Mouse (Mus musculus) stomach, embryonic 16.5 days (tissue): ENCODE measurements at regions not wholly inside any gene's neighbourhood (a gene's known extent, or its start where the extent isn't known, plus 50 kb on each side); places are given as distances from the start of the nearest gene placed in this dataset.

ENCODE experiments used
- ATAC-seq: fragments of 200-750 bp; cut with Nextera tagmentation; 2 replicates; pipeline ENCODE4 v1.8.0; 2017; ENCODE audit warnings: moderate number of reproducible peaks, moderate TSS enrichment; ENCODE audit not compliant: insufficient read depth, low FRiP score
- H3K27ac ChIP-seq: fragments of 300-500 bp; sonication (generic); 2 replicates; pipeline ENCODE4 v1.5.1; 2014; ENCODE audit warnings: low read length
- H3K27me3 ChIP-seq: fragments of 300-500 bp; sonication (generic); 2 replicates; pipeline ENCODE4 v1.6.1; 2014; ENCODE audit warnings: low read length, control low read depth, mixed read lengths; ENCODE audit not compliant: control insufficient read depth, insufficient read depth
- H3K36me3 ChIP-seq: fragments of 300-500 bp; sonication (generic); 2 replicates; pipeline ENCODE4 v1.6.1; 2014; ENCODE audit warnings: low read length; ENCODE audit not compliant: control insufficient read depth, insufficient read depth
- H3K4me1 ChIP-seq: fragments of 300-500 bp; sonication (generic); 2 replicates; pipeline ENCODE4 v1.6.1; 2014; ENCODE audit warnings: low read length, control low read depth, mixed read lengths; ENCODE audit not compliant: control insufficient read depth, insufficient read depth
- H3K4me2 ChIP-seq: fragments of 300-500 bp; sonication (generic); 2 replicates; pipeline ENCODE4 v1.6.1; 2014; ENCODE audit warnings: low read depth, low read length, mixed read lengths
- H3K4me3 ChIP-seq: fragments of 300-500 bp; sonication (generic); replicated peaks from 2 replicates; pipeline ENCODE4 v1.5.1; 2014; ENCODE audit warnings: mild to moderate bottlenecking, low read length
- H3K9ac ChIP-seq: fragments of 300-500 bp; sonication (generic); 2 replicates; pipeline ENCODE4 v1.6.1; 2014; ENCODE audit warnings: low read length
- H3K9me3 ChIP-seq: fragments of 300-500 bp; sonication (generic); replicated peaks from 2 replicates; pipeline ENCODE4 v1.6.1; 2016; ENCODE audit warnings: low read length, control low read depth; ENCODE audit not compliant: control insufficient read depth
- WGBS: fragments of 180-500 bp; shearing (Covaris S2); extraction: QIAGEN DNeasy Blood & Tissue Kit; methylation state at CpG from one replicate; pipeline ENCODE4 v1.1.7; 2014; 5-methylcytosine and 5-hydroxymethylcytosine counted together

DNA sequence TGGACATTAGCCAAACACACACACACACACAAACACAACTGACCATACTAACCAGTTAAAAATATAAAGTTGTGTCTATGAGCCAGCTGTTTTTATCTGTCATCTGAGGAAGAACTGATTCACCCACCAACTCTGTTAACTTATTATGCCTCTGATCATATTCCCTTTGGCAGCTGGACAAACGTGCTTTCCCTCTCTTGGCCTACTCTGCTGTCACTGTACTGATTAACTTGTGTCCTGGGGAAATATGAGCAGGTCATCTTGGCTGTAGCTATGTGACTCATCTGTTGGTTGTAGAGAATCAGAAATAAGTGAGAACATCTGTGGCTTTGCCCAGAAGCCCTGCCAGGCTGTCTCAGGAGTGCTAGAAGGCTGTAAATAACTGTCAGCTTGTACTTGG, 210.9 kb upstream of the Gm11232 start:
- Histone ChIP-seq H3K4me2 (no peak overlapping the region), H3K27ac (no peak overlapping the region), H3K4me3 (no peak overlapping the region), H3K4me1 (no peaks in the 10 kb centered on the region), H3K9ac (no peak overlapping the region), H3K9me3 (no peaks in the 10 kb centered on the region), H3K27me3 (no peaks in the 10 kb centered on the region), H3K36me3 (no peaks in the 10 kb centered on the region)
- WGBS, result 30% methylated on average over 1 of the region's 1 CpGs
- ATAC-seq, result no peak

DNA sequence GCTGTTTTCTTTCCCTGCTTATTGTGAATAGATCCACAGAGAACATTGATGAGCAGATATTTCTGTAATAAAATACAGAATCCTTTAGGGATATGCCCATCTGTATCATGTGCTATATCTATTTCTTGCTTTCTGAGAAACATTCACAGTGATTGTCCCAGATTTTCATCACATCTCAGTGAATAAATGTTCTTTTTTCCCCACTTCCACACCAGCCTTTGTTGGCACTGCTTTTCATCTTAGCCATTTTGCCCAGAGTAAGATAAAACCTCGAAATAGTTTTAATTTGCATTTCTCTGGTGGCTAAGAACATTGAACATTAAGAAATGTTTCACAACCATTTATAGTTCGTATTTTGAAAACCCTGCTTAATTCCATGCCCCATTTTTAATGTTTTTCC, 195.7 kb upstream of the Gm11232 start:
- WGBS, result 72% methylated on average over 2 of the region's 2 CpGs
- no peak for ATAC-seq

DNA sequence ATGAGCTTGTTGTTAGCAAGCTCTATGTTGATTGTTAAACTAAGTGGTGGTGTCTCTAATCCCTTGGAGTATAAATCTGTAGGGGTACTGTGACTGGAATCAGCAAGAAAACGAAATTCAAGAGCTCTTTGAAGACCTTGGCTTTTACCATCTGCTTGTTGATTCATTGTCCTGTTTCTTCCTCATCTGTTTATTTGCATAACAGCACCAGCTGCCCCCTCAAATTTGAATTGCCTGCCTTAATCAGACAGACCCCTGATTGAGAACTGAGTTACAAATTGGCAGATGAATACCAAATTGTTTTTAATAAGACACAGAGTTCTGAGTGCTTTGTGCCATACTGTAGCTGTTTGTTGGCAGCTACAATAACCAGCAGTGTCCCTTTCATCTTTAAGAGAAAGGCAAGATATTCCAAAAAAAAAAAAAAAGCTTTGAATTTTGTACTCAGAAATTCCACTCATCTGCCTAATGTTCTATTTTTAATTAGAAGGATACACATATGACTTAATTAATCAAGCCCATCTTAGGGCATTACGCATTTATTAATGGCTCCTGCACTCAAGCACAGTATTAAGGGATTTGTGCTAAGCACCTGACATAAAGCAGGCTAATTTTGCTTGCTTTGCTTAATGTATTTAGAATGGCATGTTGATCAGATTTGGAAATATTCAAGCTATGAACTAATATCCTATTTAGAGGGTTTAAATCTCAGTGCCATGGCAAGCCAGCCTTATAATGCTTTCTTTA, 175.6 kb upstream of the Gm11232 start:
- Histone ChIP-seq H3K4me2 (no peak overlapping the region), H3K27me3 (no peaks in the 10 kb centered on the region), H3K4me3 (no peak overlapping the region), H3K27ac (no peak overlapping the region), H3K4me1 (no peaks in the 10 kb centered on the region), H3K9ac (no peak overlapping the region), H3K9me3 (no peaks in the 10 kb centered on the region), H3K36me3 (no peaks in the 10 kb centered on the region)
- no peak for ATAC-seq
- WGBS, result 55% methylated on average over 2 of the region's 2 CpGs

More for the DNA sequence above, 195.7 kb upstream of the Gm11232 start:
- H3K27ac ChIP-seq, result no peak overlapping the region
- no peak overlapping the region for H3K4me3 ChIP-seq
- H3K9me3 ChIP-seq, result no peaks in the 10 kb centered on the region
- H3K27me3 ChIP-seq, result no peaks in the 10 kb centered on the region
- no peak overlapping the region for H3K4me2 ChIP-seq
- no peaks in the 10 kb centered on the region for H3K36me3 ChIP-seq
- no peaks in the 10 kb centered on the region for H3K4me1 ChIP-seq
- H3K9ac ChIP-seq, result no peak overlapping the region

DNA sequence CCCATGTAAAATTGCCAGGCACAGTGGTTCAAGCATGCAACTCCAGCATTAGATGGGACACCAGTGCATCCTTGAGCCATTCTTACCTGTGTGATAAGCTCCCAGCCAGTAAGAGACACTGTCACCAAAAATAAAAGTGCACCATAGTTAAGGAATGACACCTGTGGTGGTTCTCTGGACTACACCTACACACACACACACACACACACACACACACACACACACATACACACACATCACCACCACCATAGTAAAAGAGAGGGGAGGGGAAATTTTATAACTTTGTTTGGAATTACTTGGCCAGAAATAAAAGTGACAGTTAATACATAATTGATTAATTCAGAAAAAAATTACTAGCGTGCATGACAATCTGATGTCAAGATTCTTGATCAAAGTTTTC, 175.1 kb upstream of the Gm11232 start:
- Histone ChIP-seq H3K4me1 (no peaks in the 10 kb centered on the region), H3K4me2 (no peak overlapping the region), H3K4me3 (no peak overlapping the region), H3K36me3 (no peaks in the 10 kb centered on the region), H3K27me3 (no peaks in the 10 kb centered on the region), H3K9me3 (no peaks in the 10 kb centered on the region), H3K27ac (no peak overlapping the region), H3K9ac (no peak overlapping the region)
- ATAC-seq, result no peak
- WGBS, result 80% methylated on average over 1 of the region's 1 CpGs

DNA sequence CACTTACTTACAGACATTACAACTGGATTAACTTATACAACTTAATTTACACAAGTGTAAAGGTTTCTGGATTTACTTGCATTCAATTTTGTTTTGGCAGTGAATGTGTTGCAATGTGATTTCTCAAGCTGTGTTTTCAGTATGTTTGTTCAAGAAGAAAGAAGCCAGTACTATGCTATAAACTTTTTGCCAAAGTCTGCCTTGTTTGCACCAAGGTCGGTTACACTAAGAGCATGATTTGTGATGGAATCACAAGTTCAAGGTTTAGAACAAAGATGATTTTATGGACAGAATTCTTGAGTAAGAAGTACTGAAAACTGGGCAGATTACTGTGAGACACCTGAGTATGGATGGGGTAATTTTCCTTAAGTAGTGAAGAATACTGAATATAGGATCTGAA, 153.8 kb upstream of the Gm11232 start:
- Histone ChIP-seq H3K27ac (no peak overlapping the region), H3K9me3 (no peaks in the 10 kb centered on the region), H3K9ac (no peak overlapping the region), H3K4me3 (no peak overlapping the region), H3K36me3 (no peaks in the 10 kb centered on the region), H3K4me1 (no peaks in the 10 kb centered on the region), H3K4me2 (no peak overlapping the region), H3K27me3 (no peaks in the 10 kb centered on the region)
- no peak for ATAC-seq
- 61% methylated on average over 1 of the region's 1 CpGs for WGBS

DNA sequence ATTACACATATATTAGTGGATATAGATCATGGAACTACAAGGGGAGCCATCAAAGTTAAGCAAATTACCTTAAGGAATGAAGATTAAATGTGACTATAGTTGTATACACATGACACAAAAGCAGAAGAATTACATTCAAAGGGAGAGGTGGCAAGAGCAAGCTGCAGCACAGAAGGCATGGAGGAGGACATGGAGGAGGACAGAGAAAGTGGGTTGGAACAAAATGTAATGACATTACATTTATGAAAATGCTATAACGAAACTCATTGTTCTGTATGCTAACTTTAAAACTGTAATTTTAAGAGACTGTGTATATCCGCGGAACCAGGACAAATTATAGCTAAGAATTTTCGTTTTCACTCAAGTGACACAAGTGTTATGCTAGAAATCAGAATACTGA, 117.9 kb upstream of the Gm11232 start:
- H3K9ac ChIP-seq, result no peak overlapping the region
- ATAC-seq, result no peak
- 88% methylated on average over 4 of the region's 4 CpGs for WGBS
- no peaks in the 10 kb centered on the region for H3K36me3 ChIP-seq
- H3K27ac ChIP-seq, result no peak overlapping the region
- H3K4me3 ChIP-seq, result no peak overlapping the region
- H3K9me3 ChIP-seq, result no peaks in the 10 kb centered on the region
- H3K4me1 ChIP-seq, result no peaks in the 10 kb centered on the region
- H3K27me3 ChIP-seq, result no peaks in the 10 kb centered on the region
- no peak overlapping the region for H3K4me2 ChIP-seq

DNA sequence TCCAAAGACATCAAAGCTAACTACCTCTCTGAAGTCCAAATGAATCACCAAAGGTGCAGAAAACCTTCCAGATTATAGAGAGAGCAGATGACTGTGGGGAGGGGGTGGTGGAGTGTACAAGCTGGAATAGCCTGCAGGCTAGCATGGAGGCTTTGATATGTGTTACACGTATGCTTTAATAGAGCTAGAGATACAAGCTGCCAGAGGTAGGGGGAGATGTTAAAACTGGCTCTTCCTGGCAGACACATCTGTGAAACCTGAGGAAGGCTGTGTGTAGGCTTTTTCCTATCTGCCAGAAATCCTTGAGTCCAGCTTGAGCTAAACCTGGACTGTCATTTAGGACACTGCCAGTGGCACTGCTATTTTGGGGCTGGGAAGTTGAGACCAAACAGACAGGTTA, 109.2 kb upstream of the Gm11232 start:
- no peak overlapping the region for H3K9ac ChIP-seq
- no peak overlapping the region for H3K27ac ChIP-seq
- H3K36me3 ChIP-seq, result no peaks in the 10 kb centered on the region
- no peaks in the 10 kb centered on the region for H3K9me3 ChIP-seq
- H3K4me1 ChIP-seq, result no peaks in the 10 kb centered on the region
- WGBS, result 47% methylated on average over 1 of the region's 1 CpGs
- no peaks in the 10 kb centered on the region for H3K27me3 ChIP-seq
- no peak for ATAC-seq
- H3K4me3 ChIP-seq, result no peak overlapping the region
- H3K4me2 ChIP-seq, result no peak overlapping the region

DNA sequence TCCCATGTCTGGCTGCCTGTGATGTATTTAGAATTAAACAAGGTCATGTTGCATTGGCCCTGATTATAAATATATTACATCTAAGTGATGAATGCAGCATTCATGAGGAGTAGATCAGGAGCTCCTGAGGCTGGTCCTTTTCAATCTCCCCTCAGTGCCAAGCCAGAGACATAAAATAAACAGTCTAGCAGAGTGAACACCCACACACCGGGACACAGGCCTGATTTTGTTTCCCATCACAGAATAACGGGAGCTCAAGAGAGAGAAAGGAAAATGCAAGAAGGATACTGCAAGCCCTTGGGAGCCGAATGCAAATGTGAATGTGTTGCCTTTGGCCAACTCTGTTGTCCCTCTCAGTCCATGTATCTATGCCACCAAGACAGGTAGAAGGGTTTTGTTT, 84.1 kb upstream of the Gm11232 start:
- Histone ChIP-seq H3K9me3 (no peaks in the 10 kb centered on the region), H3K27ac (no peak overlapping the region), H3K4me3 (no peak overlapping the region), H3K4me1 (0 out of 2 replicates have a peak, but pooled peaks cover 3% of the 10 kb centered on the region), H3K9ac (no peak overlapping the region), H3K36me3 (no peaks in the 10 kb centered on the region), H3K27me3 (no peaks in the 10 kb centered on the region), H3K4me2 (no peak overlapping the region)
- ATAC-seq, result no peak
- 42% methylated on average over 3 of the region's 3 CpGs for WGBS

DNA sequence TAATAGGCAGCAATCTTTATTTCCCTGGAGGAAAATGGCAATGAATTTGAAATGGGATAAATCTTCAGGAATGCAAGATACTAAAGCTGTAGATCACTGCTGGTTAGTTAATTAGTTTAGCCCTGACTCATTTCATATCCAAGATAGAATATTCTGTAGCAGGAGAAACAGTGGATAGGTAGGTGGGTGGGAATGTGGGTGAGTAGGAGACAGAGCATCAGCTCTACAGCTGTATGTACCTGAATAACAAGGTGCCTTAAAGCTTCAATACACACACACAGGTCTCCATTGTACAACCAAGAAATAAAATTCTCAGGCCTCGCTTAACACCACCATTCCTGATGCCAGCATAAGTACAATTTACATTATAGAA, 83.0 kb upstream of the Gm11232 start:
- H3K4me2 ChIP-seq, result no peak overlapping the region
- ATAC-seq, result no peak
- H3K27ac ChIP-seq, result no peak overlapping the region; the same call in 1 of the 2 replicates
- no peak overlapping the region for H3K4me3 ChIP-seq
- no peaks in the 10 kb centered on the region for H3K27me3 ChIP-seq
- no peaks in the 10 kb centered on the region for H3K36me3 ChIP-seq
- 87% methylated on average over 1 of the region's 1 CpGs for WGBS
- 0 out of 2 replicates have a peak, but pooled peaks cover 3% of the 10 kb centered on the region for H3K4me1 ChIP-seq
- no peaks in the 10 kb centered on the region for H3K9me3 ChIP-seq
- no peak overlapping the region for H3K9ac ChIP-seq
